Mouse (Mus musculus) layer of hippocampus, adult 9-11 months (tissue): ENCODE results near the gene Pla2g4b.
A peak's percentile ranks its signal among the peaks of the same experiment; 100 is the strongest.

ENCODE experiments used
- DNase-seq: peaks from one replicate; pipeline ENCODE4 v3.0.0; 2022

Gene Pla2g4b

DNA sequence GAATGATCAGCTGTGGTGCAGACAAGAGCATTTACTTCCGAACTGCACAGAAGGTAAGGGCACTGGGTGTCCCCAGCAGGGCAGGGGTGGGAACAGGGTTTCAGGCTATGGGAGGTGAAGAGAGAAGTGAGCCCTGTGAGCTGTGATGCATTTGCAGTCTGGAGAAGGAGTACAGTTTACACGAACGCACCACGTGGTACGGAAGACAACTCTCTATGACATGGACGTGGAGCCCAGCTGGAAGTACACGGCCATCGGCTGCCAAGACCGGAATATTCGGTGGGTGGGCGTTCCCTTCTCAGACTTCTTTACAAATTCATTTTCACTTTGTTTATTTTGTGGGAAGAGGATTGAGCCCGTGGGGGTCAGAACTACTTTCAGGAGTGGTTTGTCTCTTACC lies 15.6 kb upstream of the Pla2g4b start:
- no peak for DNase-seq

- DNase-seq: no peak
Measured at GRCm38 (mm10) chr2:120024337-120024736, 8.9 kb upstream of the Pla2g4b start.

GRCm38 (mm10) chr2:120026984-120027949 lies 6.0 kb upstream of the Pla2g4b start, which contains the start of the genes Jmjd7 and Gm28042:
TSS of gene Jmjd7 (plus strand) at chr2:120027483.
TSS of gene Gm28042 (plus strand) at chr2:120027493.
- peak; percentile 87 for DNase-seq

DNA sequence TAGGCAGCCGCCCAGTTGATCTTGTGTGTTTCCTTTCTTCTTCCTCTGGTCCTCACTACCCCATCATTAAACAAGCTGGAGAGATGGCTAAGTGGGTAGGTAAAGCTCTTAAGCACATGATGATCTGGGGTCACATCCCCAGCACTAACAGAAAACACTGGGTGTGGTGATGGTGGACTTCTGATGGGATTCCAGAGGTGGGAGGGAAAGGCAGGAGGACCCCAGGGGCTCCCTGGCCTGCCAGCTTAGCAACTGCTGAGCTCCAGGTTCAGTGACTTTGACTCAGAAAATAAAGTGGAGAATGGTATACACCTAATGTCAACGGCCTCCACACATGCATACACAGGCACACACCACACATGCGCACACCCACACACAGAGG lies 5.3 kb upstream of the Pla2g4b start:
- DNase-seq: no peak

DNA sequence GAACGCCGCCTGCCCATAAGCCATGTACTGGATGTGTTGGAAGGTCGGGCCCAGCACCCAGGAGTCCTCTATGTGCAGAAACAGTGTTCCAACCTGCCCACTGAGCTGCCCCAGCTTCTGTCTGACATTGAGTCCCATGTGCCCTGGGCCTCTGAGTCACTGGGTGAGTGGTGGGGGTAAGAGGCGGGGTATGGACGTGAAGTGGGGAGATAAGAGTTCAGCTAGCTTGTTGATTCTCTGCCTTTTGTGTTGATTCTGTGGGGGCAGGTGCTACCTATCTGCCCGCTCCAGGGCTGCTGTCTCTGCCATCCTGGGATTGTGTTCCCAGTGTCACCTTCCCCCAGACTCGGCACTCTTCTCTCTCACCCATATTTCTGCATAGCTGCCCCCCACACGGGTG lies 2.8 kb upstream of the Pla2g4b start:
- DNase-seq: no peak

- no peak for DNase-seq
Measured at GRCm38 (mm10) chr2:120033726-120034125, 509 bp downstream of the Pla2g4b start.

GRCm38 (mm10) chr2:120037744-120038143 lies 4.5 kb downstream of the Pla2g4b start:
- no peak for DNase-seq

DNA sequence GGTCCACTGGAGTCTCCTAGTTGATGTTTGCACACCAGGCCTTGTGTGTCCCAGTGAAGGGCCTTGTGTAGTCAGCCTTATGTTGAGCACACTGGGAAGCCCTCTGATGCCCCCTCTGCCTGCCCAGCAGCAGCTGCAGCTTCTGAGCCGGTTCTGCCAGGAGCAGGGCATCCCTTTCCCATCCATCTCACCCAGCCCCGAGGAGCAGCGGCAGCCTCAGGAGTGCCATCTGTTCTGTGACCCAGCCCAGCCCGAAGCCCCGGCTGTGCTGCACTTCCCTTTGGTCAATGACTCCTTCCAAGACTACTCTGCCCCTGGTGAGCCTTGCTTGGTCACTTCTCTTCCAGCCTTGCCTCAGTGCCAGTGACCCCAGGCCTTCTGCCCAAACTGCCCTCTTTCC lies 7.8 kb downstream of the Pla2g4b start:
- no peak for DNase-seq

DNA sequence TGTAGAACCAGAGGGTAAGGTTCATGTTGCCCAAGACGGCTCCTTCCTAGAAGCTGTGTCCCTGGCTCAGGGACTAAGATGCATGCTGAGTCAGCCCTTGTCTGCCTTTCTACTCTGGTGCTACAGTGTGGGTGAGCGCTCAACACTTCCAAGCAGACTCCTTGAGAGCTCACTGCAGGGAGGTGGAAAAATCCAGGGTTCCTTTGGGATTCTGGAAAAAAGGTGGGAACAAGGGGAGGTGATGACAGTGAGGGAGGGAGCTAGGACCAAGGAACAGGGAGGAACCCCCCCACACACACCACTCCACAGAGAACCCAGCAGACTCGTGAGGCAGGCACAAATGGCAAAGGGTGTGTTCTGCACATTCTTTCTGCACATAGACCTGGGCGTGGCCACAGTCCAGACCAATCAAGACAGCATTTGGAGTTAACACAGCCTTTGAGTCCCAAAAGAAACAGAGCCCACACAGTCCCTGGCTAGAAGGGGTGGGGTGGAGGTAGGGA lies 10.9 kb downstream of the Pla2g4b start:
- DNase-seq: peak; percentile 40

DNA sequence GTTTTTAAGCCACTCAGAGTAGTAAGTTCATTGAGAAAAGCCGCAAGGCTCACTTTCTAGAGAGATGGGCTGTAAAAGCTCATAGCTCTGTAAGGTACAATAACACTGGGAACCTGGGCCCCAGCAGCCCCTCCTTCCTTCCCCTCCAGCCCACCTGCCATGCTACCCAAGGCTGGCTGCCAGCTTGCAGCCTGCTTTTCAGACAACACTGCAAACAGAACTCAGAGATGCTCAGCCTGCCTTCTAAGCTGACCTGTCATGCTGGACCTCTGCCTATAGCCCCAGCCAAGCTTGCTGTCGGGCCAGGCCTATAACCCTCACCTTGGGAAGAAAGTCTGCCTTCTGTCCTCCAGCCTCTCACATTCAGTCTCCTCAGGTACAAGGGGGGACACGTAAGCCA lies 11.5 kb downstream of the Pla2g4b start:
- DNase-seq: no peak

DNA sequence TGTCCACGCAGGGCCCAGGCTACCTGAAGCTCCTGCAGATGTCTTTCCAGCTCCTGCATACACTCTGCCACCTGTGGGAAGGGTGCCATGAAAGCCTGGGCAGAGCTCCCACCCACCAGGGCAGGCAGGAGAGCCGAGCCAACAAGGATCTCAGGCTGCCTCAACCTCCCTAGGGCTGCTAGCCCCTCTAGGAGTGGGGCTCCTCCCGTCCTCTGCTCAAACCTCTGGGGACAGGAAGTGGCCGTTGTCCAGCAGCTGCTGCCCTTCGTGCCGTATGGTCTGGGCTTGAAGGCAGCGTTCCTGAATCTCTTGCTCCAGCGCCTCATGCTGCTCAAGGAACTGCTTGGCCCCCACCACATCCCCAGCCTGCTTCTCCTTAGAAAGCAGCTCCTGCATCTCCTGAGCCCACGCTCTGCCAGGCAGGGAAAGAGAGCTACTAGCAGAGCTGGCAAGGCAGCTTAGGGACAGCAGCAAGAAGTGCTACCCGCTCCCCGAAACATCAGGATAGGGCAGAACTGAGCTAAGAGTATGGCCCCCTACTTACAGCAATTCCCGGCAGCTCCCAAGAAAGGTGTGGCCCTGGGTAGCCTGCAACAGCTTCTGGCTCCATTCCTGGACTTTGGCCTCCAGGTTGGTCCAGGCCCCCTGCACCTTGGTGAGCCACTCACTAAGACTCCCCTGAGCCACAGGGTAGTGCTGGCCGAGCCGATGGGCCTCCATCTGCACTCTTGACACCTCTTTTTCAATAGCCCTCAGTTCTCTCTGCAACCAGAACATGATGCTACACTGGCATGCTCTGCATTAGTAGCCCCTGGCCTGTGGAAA lies 13.5 kb downstream of the Pla2g4b start:
- DNase-seq: peak; percentile 47

DNA sequence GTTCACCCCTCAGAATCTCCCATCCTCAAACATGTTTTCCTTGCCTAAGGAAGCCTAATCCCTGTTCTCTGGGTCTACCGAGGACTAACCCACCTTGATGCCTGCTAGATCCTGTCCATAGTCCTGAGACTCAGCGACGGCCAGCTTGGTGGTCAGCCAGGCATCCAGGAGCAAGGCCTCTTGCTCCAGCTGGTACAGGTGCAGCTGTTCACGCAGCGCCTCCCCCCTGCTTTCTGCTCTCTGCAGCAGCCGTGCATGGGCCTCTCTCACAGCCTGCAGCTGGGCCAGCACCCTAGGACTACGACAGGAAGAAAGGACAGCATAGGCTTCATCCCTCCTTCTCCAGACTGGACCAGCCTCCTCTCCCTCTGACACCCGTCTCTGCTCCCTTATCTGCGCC lies 15.0 kb downstream of the Pla2g4b start:
- DNase-seq: no peak

DNA sequence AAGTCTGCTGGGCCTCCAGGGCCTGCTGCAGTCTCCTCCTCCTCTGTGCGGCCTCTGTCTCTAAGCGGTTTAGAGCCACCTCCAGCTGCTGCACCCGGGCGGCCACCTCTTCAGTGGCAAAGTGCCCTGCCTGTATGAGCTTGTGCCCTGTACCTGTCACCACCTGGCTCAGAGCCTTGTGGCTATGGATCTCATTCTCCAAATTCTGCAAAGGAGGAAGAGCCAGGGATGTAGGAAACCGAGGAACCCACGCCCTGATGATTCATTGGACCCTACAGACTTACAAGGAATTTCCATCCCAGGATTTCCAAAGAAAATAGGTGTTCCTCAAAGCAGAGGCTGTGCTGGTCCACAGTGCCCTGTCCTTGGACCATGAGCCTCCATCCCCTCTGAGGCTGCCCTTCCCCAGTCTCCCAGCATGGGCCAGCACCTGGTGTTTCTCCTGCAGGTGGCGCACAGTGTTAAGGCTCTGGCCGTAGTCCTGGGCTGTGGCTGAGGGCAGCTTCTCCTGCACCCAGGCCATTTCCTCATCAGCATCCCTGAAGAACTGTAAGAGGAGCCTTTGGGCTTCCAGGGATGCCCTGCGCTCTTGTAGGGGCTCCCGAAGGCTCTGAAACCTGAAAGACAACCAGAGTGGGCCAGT lies 16.5 kb downstream of the Pla2g4b start:
- DNase-seq: no peak

GRCm38 (mm10) chr2:120051405-120051804 lies 18.2 kb downstream of the Pla2g4b start:
- no peak for DNase-seq

DNA sequence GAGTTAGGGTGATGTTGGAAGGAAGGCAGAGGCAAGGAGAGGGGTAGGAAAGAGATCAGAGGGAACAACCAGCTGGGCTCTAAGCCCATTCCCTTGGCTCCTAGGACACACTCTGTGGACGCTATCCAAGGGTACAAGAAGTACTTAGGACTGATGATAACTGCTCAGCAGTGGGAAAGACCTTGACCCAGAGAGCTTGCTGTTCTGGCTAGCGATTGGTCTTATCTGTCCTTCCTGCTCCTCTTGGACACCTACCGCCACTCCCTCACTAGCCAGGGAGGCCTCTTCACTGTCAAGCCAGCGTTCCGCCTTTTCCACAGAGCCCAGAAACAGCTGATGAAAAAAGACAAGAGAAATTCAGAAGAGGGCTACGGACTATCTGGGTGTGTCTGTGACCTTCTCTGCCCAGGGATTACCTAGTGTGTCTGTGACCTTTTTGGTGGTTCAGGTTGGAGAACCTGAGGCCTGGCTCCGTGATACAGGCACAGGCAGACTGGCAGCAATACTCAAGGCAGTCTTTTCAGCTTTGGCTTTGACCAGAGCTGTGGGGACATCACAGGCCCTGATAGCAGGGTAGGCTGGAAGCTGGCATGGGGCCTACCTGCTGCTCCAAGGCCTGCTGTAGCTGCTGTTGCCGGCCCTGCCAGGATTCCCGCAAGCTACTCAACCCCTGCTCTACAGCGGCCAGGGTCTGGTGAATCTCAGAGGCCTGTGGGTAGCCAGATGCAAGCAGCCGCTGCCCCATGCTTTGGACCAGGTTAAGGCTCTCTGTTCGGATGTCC lies 21.7 kb downstream of the Pla2g4b start:
- DNase-seq: no peak

- DNase-seq: no peak
Measured at GRCm38 (mm10) chr2:120055923-120056322, 22.7 kb downstream of the Pla2g4b start.

DNA sequence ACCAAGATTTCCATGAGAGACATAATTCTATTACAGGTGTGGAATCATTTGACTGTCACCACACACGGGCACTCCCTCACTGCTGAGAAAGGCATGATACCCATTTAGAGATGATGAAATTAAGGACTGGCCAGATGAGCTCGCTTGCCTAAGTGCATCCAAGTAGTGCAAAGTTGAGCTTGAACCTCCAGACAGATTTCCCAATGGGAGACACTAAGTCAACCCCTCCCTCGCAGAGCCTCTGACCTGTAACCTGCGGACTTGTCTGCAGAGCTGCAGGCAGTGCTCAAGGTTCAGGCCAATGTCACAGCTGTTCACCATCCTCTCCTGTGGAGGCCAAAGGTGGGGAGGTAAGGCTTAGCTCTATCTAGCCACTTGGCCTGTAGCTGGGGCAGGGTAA lies 25.6 kb downstream of the Pla2g4b start:
- no peak for DNase-seq

DNA sequence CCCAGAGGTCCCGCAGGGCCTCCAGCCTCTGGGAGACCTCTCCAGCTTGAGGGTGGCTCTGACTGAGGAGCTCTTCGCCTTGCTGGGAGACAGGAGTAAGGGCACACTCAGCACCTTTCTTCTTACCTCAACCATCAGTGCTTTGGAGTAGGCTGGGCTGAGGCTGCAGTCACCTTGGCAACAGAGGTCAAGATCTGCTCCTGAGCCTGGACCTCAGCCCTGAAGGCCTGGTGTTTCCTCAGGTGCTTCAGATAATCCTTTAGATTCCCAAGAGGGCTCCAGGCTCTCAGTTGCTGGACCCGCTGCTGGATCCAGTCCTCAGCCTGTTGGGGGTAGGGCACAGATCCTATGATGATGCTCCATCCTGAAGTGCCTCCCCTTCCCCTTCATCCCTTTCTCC lies 26.2 kb downstream of the Pla2g4b start:
- no peak for DNase-seq

- no peak for DNase-seq
Measured at GRCm38 (mm10) chr2:120060190-120060589, 27.0 kb downstream of the Pla2g4b start.

DNA sequence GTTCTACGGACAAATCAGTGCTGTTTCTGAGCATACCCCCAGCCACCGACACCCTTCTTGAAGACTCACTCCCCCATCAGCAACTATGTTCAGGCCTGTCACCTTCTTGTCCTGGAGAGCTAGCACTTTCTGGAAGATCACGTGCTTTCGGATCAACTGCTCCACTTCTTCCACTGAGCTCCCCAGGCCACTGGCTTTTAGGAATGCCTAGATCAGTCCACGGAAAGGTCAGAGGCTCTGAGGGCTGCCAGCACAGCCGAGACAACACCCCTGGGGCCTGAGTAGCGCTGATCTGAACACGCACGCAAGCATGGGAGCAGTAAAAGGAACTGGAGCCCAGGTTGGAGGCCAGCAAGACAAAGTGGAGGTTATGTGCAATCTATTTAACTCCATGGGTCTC lies 27.4 kb downstream of the Pla2g4b start:
- no peak for DNase-seq

GRCm38 (mm10) chr2:120062248-120062647 lies 29.0 kb downstream of the Pla2g4b start:
- no peak for DNase-seq

- DNase-seq: no peak
Measured at GRCm38 (mm10) chr2:120064639-120065038, 31.4 kb downstream of the Pla2g4b start.
